Mouse (Mus musculus) cortical plate, adult 2 months (tissue): Measurements from ENCODE around the gene Styxl1. TPM values are rescaled to one million over a fixed set of nuclear protein-coding genes. Genes with fewer than 3 reads are reported as not detected.

Source experiments
- H3K27ac ChIP-seq: fragments of 200-500 bp; 2 replicates; pipeline ENCODE4 v1.5.1; 2012; ENCODE audit warnings: low read length, control low read depth, inconsistent platforms; ENCODE audit not compliant: insufficient read depth
- H3K4me1 ChIP-seq: fragments of 200-500 bp; 2 replicates; pipeline ENCODE4 v1.6.1; 2011; ENCODE audit warnings: low read length; ENCODE audit not compliant: control insufficient read depth, insufficient read depth
- H3K4me3 ChIP-seq: fragments of 200-500 bp; 2 replicates; pipeline ENCODE4 v1.5.1; 2011; ENCODE audit warnings: mild to moderate bottlenecking, low read length, control low read depth; ENCODE audit not compliant: insufficient read depth
- CTCF ChIP-seq: fragments of 200-500 bp; IDR thresholded peaks from 2 replicates; pipeline ENCODE4 v1.5.1; 2011; ENCODE audit warnings: mild to moderate bottlenecking, control low read depth, low read length; ENCODE audit not compliant: insufficient read depth; ENCODE audit errors: extremely low read depth
- POLR2A ChIP-seq: fragments of 200-500 bp; IDR thresholded peaks from 2 replicates; pipeline ENCODE4 v1.6.1; 2011; ENCODE audit warnings: mild to moderate bottlenecking, low read length, control low read depth; ENCODE audit not compliant: insufficient read depth; ENCODE audit errors: extremely low read depth
- polyA plus RNA-seq: library from polyadenylated mRNA; depleted of rRNA; stranded (reverse); fragments of >200 nt; gene quantifications from 2 replicates; pipeline ENCODE4 v1.2.3, GENCODE M21; 2012

Styxl1 gene
- polyA plus RNA-seq, 1 experiment = 0.13 TPM

- Histone ChIP-seq H3K4me1 (peaks cover 1% of the 10 kb centered on the region; the same call in 1 of the 2 replicates), H3K27ac (no peak overlapping the region), H3K4me3 (no peak overlapping the region)
- no peak for TF ChIP-seq POLR2A
- no peak for TF ChIP-seq CTCF
These were observed 5.7 kb downstream of the Styxl1 start for GRCm38 (mm10) chr5:135772519-135772918.

DNA sequence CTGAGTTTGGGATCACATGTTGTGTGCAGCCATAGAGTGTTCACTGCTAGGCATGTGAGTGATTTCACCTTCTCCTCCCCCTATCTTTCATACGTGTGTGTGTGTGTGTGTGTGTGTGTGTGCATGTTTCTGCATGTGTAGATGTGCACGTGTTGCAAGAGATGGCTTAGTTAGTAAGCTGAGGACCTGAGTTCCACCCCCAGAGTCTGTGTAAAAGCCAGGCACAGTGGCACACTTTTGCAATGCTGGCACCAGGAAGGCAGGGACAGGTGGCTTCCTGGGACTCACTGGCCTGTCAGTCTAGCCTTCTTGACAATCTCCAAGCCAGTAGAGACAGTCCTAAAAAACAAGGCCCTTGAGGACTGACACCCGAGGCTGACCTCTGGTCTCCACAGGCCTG is 13.2 kb downstream of the Styxl1 start:
- no peak overlapping the region for H3K4me3 ChIP-seq
- no peak for TF ChIP-seq POLR2A
- TF ChIP-seq CTCF = no peak
- no peak overlapping the region for H3K27ac ChIP-seq
- H3K4me1 ChIP-seq = no peaks in the 10 kb centered on the region

DNA sequence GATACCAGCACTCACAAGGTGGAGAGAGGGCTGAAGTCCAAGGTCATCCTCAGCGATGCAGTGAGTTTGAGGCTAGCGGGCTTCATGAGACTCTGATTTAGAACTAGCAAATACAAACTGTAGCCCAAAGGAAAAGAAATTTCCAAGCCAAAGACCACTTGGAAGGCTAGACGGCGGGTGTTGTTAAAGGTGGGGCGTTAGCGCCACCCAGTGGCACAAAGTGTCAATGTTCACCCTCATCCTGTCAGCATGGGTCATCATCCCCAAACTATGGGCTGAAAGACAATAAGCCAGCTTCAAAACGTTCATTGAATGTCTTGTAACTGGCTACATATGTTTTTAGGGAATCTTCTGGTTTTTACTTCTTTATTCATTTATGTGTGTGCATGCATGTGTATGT is 14.7 kb downstream of the Styxl1 start:
- Histone ChIP-seq H3K4me3 (no peak overlapping the region), H3K4me1 (no peaks in the 10 kb centered on the region), H3K27ac (no peak overlapping the region)
- TF ChIP-seq POLR2A = no peak
- TF ChIP-seq CTCF = peak; percentile 96

DNA sequence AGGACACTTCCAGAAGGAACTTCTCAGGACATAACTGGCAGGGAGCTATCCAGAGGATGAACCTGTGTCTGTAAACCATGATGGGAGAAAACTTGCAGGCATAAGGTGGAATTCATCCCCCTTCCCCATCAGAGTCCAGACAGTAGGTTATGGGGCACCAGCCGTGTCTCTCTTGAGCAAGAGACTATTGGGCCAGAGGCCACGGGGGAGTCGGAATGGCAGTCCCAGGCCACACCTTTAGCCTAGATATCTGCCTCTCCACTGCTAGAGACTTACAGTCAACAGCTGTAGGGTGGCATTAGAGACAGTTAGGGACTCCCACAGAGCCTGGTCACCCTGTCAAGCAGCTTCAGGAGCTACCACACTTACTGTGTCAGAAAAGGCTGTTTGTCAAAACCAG is 16.3 kb downstream of the Styxl1 start:
- Histone ChIP-seq H3K4me1 (no peaks in the 10 kb centered on the region), H3K4me3 (no peak overlapping the region), H3K27ac (no peak overlapping the region)
- TF ChIP-seq CTCF (no peak), POLR2A (no peak)

GRCm38 (mm10) chr5:135751595-135751994 is 26.6 kb downstream of the Styxl1 start:
- Histone ChIP-seq H3K27ac (no peak overlapping the region), H3K4me1 (no peaks in the 10 kb centered on the region), H3K4me3 (no peak overlapping the region)
- TF ChIP-seq CTCF = no peak
- no peak for TF ChIP-seq POLR2A

- Histone ChIP-seq H3K4me3 (no peak overlapping the region), H3K4me1 (no peaks in the 10 kb centered on the region), H3K27ac (no peak overlapping the region)
- TF ChIP-seq POLR2A (no peak), CTCF (no peak)
These were observed 27.1 kb downstream of the Styxl1 start for GRCm38 (mm10) chr5:135751041-135751440.

- no peak overlapping the region for H3K27ac ChIP-seq
- H3K4me1 ChIP-seq = 0 out of 2 replicates have a peak, but pooled peaks cover 2% of the 10 kb centered on the region
- TF ChIP-seq CTCF (no peak), POLR2A (no peak)
- peak overlapping the region; percentile 96; the same call in 1 of the 2 replicates for H3K4me3 ChIP-seq
These were observed 33.4 kb downstream of the Styxl1 start for GRCm38 (mm10) chr5:135744742-135745141.

GRCm38 (mm10) chr5:135743741-135744609 is 34.2 kb downstream of the Styxl1 start, which contains the start of gene Tmem120a:
TSS of gene Tmem120a (minus strand) at chr5:135744448.
- Histone ChIP-seq H3K27ac (no peak within 1 kb of the TSS), H3K4me1 (0 out of 2 replicates have a peak, but pooled peaks cover 2% of the 10 kb centered on the region), H3K4me3 (peak within 1 kb of the TSS; percentile 96)
- TF ChIP-seq CTCF (no peak), POLR2A (peak; percentile 54; the same call in 1 of the 2 replicates)

- Histone ChIP-seq H3K4me1 (0 out of 2 replicates have a peak, but pooled peaks cover 2% of the 10 kb centered on the region), H3K27ac (no peak overlapping the region), H3K4me3 (peak overlapping the region; percentile 96)
- TF ChIP-seq CTCF (no peak), POLR2A (no peak)
These were observed 35.0 kb downstream of the Styxl1 start for GRCm38 (mm10) chr5:135742941-135743740.

- no peak overlapping the region for H3K27ac ChIP-seq
- 0 out of 2 replicates have a peak, but pooled peaks cover 2% of the 10 kb centered on the region for H3K4me1 ChIP-seq
- TF ChIP-seq CTCF (no peak), POLR2A (no peak)
- no peak overlapping the region for H3K4me3 ChIP-seq
These were observed 36.0 kb downstream of the Styxl1 start for GRCm38 (mm10) chr5:135742156-135742555.
